Mouse (Mus musculus) myocyte (in vitro differentiated cells): ENCODE results near the gene Grik5.

Source experiments
- CEBPB ChIP-seq: IDR thresholded peaks from 2 replicates; pipeline ENCODE4 v1.6.1; 2011; ENCODE audit warnings: mild to moderate bottlenecking, moderate library complexity; ENCODE audit not compliant: poor library complexity, insufficient read depth, severe bottlenecking
- MAX ChIP-seq: IDR thresholded peaks from one replicate; pipeline ENCODE4 v1.6.1; 2011; ENCODE audit warnings: low read depth, mild to moderate bottlenecking, control low read depth
- MYOD1 ChIP-seq, 3 experiments: IDR thresholded peaks; one replicate each; pipeline ENCODE4 v1.6.1; 2011; ENCODE audit warnings: control low read depth in 2 of 3, low read depth in 2 of 3, mild to moderate bottlenecking in 2 of 3, moderate library complexity in 1 of 3; ENCODE audit not compliant: insufficient read length in 2 of 3, control insufficient read depth in 1 of 3
- MYOG ChIP-seq, 3 experiments: IDR thresholded peaks; one replicate each; pipeline ENCODE4 v1.6.1; 2011; ENCODE audit warnings: control low read depth in 2 of 3, low read depth in 2 of 3, mild to moderate bottlenecking in 2 of 3; ENCODE audit not compliant: insufficient read length in 2 of 3, control insufficient read depth in 1 of 3, insufficient read depth in 1 of 3
- POLR2A ChIP-seq: IDR thresholded peaks from one replicate; pipeline ENCODE4 v1.6.1; 2011; ENCODE audit warnings: low read depth, mild to moderate bottlenecking, control low read depth, moderate library complexity; ENCODE audit not compliant: insufficient read length
- POLR2AphosphoS2 ChIP-seq: IDR thresholded peaks from one replicate; pipeline ENCODE4 v1.6.1; 2011; ENCODE audit warnings: low read depth, control low read depth; ENCODE audit not compliant: insufficient read length
- SRF ChIP-seq: IDR thresholded peaks from one replicate; pipeline ENCODE4 v1.6.1; 2011; ENCODE audit warnings: low read depth; ENCODE audit not compliant: control insufficient read depth, insufficient read length
- TCF12 ChIP-seq: IDR thresholded peaks from one replicate; pipeline ENCODE4 v1.6.1; 2011; ENCODE audit warnings: mild to moderate bottlenecking, control low read depth; ENCODE audit not compliant: poor library complexity, insufficient read depth, severe bottlenecking
- TCF3 ChIP-seq: IDR thresholded peaks from one replicate; pipeline ENCODE4 v1.6.1; 2011; ENCODE audit warnings: low read depth, control low read depth; ENCODE audit not compliant: insufficient read length
- USF1 ChIP-seq: IDR thresholded peaks from one replicate; pipeline ENCODE4 v1.6.1; 2011; ENCODE audit warnings: low read depth, mild to moderate bottlenecking, control low read depth, moderate library complexity

DNA sequence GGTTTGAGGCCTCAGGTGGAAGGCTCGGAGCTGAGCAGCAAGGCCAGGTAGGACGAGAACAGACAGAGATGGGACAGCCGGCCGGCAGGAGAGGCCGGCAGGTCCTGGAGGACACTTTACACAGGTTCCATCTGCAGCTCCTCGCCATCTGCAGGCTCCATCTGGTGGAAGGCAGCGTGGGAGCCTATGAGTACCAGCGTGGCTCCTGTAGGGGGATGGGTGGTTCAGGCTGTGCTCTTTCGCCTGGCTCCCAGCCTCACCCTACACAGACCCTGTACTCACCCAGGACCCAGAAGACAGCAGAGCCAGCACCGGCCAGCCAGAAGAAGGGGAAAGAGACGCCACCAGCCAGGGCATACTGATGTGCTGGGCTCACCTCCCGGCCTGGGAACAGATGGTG is 102.3 kb downstream of the Grik5 start:
- TF ChIP-seq POLR2AphosphoS2, result no peak
- no peak for TF ChIP-seq TCF12
- no peak for TF ChIP-seq MYOD1 (IDR thresholded peaks at IDR 0.05; ENCODE audit: control insufficient read depth in 1 of 3, insufficient read length in 2 of 3, low read depth in 2 of 3)
- no peak for TF ChIP-seq POLR2A
- no peak for TF ChIP-seq TCF3
- TF ChIP-seq MAX, result no peak
- no peak for TF ChIP-seq MYOG (IDR thresholded peaks at IDR 0.05; ENCODE audit: control insufficient read depth in 1 of 3, insufficient read depth in 1 of 3, insufficient read length in 2 of 3, low read depth in 2 of 3)
- no peak for TF ChIP-seq CEBPB
- no peak for TF ChIP-seq USF1
- no peak for TF ChIP-seq SRF
